Mouse (Mus musculus) spleen, adult 2 months (tissue): ENCODE measurements around the gene Thap8.

Experiments used
- CTCF ChIP-seq: fragments of 200-500 bp; IDR thresholded peaks from 2 replicates; pipeline ENCODE4 v1.5.1; 2011; ENCODE audit warnings: mild to moderate bottlenecking, inconsistent platforms; ENCODE audit not compliant: insufficient read depth, insufficient read length, insufficient replicate concordance; ENCODE audit errors: extremely low read depth
- POLR2A ChIP-seq: fragments of 200-500 bp; IDR thresholded peaks from 2 replicates; pipeline ENCODE4 v1.6.1; 2011; ENCODE audit warnings: low read depth, low read length, inconsistent platforms

DNA sequence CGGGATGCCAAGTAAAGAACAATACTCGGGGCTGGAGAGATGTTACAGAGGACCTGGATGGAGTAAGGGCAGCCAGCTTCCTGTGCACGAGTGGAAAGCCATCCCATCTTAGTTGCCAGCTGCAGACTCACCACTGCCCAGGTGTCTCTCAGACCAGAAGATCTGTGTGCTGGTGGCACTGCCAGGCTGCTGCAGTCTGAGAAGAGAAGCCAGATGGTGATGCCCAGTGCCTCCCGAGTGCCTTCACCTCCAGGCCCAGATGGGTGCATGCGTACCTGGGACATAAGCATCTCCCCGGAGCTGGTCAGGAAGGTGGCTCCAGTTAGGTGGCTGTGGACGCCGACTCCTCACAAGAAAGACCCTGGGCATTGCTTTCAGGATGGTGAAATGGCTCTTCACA, 44.8 kb upstream of the Thap8 start:
- TF ChIP-seq POLR2A (no peak), CTCF (no peak)
